Mouse (Mus musculus) myocyte (in vitro differentiated cells): ENCODE results near the gene Shank2.

ENCODE experiments used
- E2F4 ChIP-seq: IDR thresholded peaks from one replicate; pipeline ENCODE4 v1.6.1; 2011; ENCODE audit warnings: mild to moderate bottlenecking, control low read depth, moderate library complexity; ENCODE audit not compliant: insufficient read depth
- MAX ChIP-seq: IDR thresholded peaks from one replicate; pipeline ENCODE4 v1.6.1; 2011; ENCODE audit warnings: low read depth, mild to moderate bottlenecking, control low read depth
- MYOD1 ChIP-seq, 3 experiments: IDR thresholded peaks; one replicate each; pipeline ENCODE4 v1.6.1; 2011; ENCODE audit warnings: control low read depth in 2 of 3, low read depth in 2 of 3, mild to moderate bottlenecking in 2 of 3, moderate library complexity in 1 of 3; ENCODE audit not compliant: insufficient read length in 2 of 3, control insufficient read depth in 1 of 3
- POLR2A ChIP-seq: IDR thresholded peaks from one replicate; pipeline ENCODE4 v1.6.1; 2011; ENCODE audit warnings: low read depth, mild to moderate bottlenecking, control low read depth, moderate library complexity; ENCODE audit not compliant: insufficient read length
- POLR2AphosphoS2 ChIP-seq: IDR thresholded peaks from one replicate; pipeline ENCODE4 v1.6.1; 2011; ENCODE audit warnings: low read depth, control low read depth; ENCODE audit not compliant: insufficient read length
- REST ChIP-seq: IDR thresholded peaks from one replicate; pipeline ENCODE4 v1.6.1; 2011; ENCODE audit warnings: mild to moderate bottlenecking, control low read depth, moderate library complexity; ENCODE audit not compliant: insufficient read depth, insufficient read length
- SRF ChIP-seq: IDR thresholded peaks from one replicate; pipeline ENCODE4 v1.6.1; 2011; ENCODE audit warnings: low read depth; ENCODE audit not compliant: control insufficient read depth, insufficient read length
- USF1 ChIP-seq: IDR thresholded peaks from one replicate; pipeline ENCODE4 v1.6.1; 2011; ENCODE audit warnings: low read depth, mild to moderate bottlenecking, control low read depth, moderate library complexity

DNA sequence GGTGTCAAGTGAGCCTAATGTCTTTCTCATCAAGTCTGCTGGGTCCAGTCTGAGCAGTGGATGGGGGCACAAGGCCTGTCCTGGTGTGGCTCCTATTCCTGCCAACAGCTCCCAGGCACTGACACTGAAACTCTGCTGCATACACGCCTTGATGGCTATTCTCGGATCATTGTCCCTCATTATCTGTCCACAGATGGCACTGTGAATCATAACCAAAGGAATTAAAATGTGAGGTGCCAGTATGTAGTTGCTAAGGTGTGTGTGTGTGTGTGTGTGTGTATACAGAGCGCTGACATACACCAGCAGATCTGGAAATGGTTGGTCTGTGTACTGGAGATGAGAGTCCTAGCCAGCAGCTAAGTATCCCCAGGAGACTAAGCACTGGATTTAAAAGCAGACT lies 110.3 kb downstream of the Shank2 start:
- TF ChIP-seq USF1: no peak
- TF ChIP-seq POLR2A: no peak
- TF ChIP-seq E2F4: no peak
- no peak for TF ChIP-seq MYOD1 (IDR thresholded peaks at IDR 0.05; ENCODE audit: control insufficient read depth in 1 of 3, insufficient read length in 2 of 3, low read depth in 2 of 3)
- TF ChIP-seq POLR2AphosphoS2: no peak
- TF ChIP-seq SRF: no peak
- TF ChIP-seq REST: no peak
- TF ChIP-seq MAX: no peak
